Comparison of ENCODE assay signal across 10 mouse cellular contexts in genomic region chr8:44998275-44998674, GRCm38 (mm10).
A peak's percentile ranks its signal among the peaks of the same experiment; 100 is the strongest.
DNase-seq lines count a peak whose midpoint lies in the region; ATAC-seq and TF ChIP-seq lines count a peak whose summit lies in the region.
"Had no signal": no experiment of that assay in that cellular context is flagged by ENCODE, and none has a peak within 500 bp of the region (broad histone marks: within the 10 kb centered on the region; RNA-seq: fewer than 3 reads in every experiment).

No protein-coding gene starts in this region.

- DNase-seq in heart, embryonic 10.5 days (ENCODE audit: low spot score) = no peak
- no peak for DNase-seq in heart, adult 18-20 months
- DNase-seq in lung, postnatal 0 days (ENCODE audit: low spot score) = no peak
- DNase-seq in lung, postnatal 4 days = no peak
- DNase-seq in stomach, postnatal 0 days (ENCODE audit: low spot score) = no peak
- DNase-seq in gastrocnemius, postnatal 14 days = no peak
- no peak for DNase-seq in thymus, postnatal 25 days

- intact Hi-C loops in gastrocnemius, postnatal 14 days (cut with DNase I; ENCODE audit: low total_unique reads) = loop anchor here (10.0 kb wide), 1 partner anchor 53 kb away; no protein-coding TSS in a partner anchor

- H3K4me1 ChIP-seq in heart, embryonic 10.5 days = peaks cover 78% of the 10 kb centered on the region
- peaks cover 20% of the 10 kb centered on the region; the same call in 1 of the 2 replicates for H3K4me1 ChIP-seq in lung, postnatal 0 days (ENCODE audit: insufficient read depth, low read depth, low read length)
- H3K4me1 ChIP-seq in limb, embryonic 12.5 days (replicated peaks) = peaks cover 60% of the 10 kb centered on the region
- H3K4me1 ChIP-seq in stomach, postnatal 0 days (replicated peaks; ENCODE audit: control insufficient read depth, insufficient read depth) = 0 out of 2 replicates have a peak, but pooled peaks cover 10% of the 10 kb centered on the region

- no peak for TF ChIP-seq EP300 in lung, postnatal 0 days (IDR thresholded peaks at IDR 0.05)
- TF ChIP-seq EP300 in stomach, postnatal 0 days (optimal IDR thresholded peaks at IDR 0.05) = no peak

- no peaks in the 10 kb centered on the region for H3K36me3 ChIP-seq in heart, embryonic 10.5 days
- H3K36me3 ChIP-seq in lung, postnatal 0 days (ENCODE audit: insufficient read depth, low read length) = no peaks in the 10 kb centered on the region
- H3K36me3 ChIP-seq in limb, embryonic 12.5 days = no peaks in the 10 kb centered on the region
- H3K36me3 ChIP-seq in stomach, postnatal 0 days (ENCODE audit: control insufficient read depth, insufficient read depth, low read length) = no peaks in the 10 kb centered on the region

- H3K27ac ChIP-seq in heart, embryonic 10.5 days = peak overlapping the region; percentile 89
- H3K27ac ChIP-seq in lung, postnatal 0 days (ENCODE audit: low read length) = 0 out of 2 replicates have a peak overlapping the region, but pooled peaks have one; percentile 38
- H3K27ac ChIP-seq in limb, embryonic 12.5 days = peak overlapping the region; percentile 64; the same call in 1 of the 2 replicates
- peak overlapping the region; percentile 76; the same call in 1 of the 2 replicates for H3K27ac ChIP-seq in stomach, postnatal 0 days (replicated peaks)

- ATAC-seq in lung, postnatal 0 days = no peak
- ATAC-seq in limb, embryonic 12.5 days (ENCODE audit: insufficient number of reproducible peaks, insufficient read depth, low FRiP score, low TSS enrichment, low read depth) = no peak
- ATAC-seq in stomach, postnatal 0 days (ENCODE audit: low FRiP score, low TSS enrichment) = no peak

- 54% methylated on average over 9 of the region's 9 CpGs for WGBS in heart, embryonic 10.5 days
- WGBS in lung, postnatal 0 days = 28% methylated on average over 9 of the region's 9 CpGs
- 40% methylated on average over 9 of the region's 9 CpGs for WGBS in limb, embryonic 12.5 days
- 34% methylated on average over 9 of the region's 9 CpGs for WGBS in stomach, postnatal 0 days

- H3K4me2 ChIP-seq in lung, postnatal 0 days (replicated peaks; ENCODE audit: low read depth, low read length) = peak overlapping the region; percentile 46
- peak overlapping the region; percentile 34 for H3K4me2 ChIP-seq in limb, embryonic 12.5 days
- peak overlapping the region; percentile 0 for H3K4me2 ChIP-seq in stomach, postnatal 0 days (replicated peaks; ENCODE audit: low read depth)

- no peak overlapping the region for H3K9ac ChIP-seq in lung, postnatal 0 days (replicated peaks; ENCODE audit: low read depth)
- H3K9ac ChIP-seq in limb, embryonic 12.5 days (replicated peaks) = no peak overlapping the region
- no peak overlapping the region for H3K9ac ChIP-seq in stomach, postnatal 0 days (ENCODE audit: low read length)

- TF ChIP-seq CTCF in lung, postnatal 0 days (IDR thresholded peaks at IDR 0.05) = no peak
- TF ChIP-seq CTCF in stomach, postnatal 0 days (IDR thresholded peaks at IDR 0.05; ENCODE audit: low read depth) = no peak

- no peaks in the 10 kb centered on the region for H3K27me3 ChIP-seq in heart, embryonic 10.5 days (ENCODE audit: insufficient read depth, poor library complexity, severe bottlenecking)
- H3K27me3 ChIP-seq in lung, postnatal 0 days (replicated peaks; ENCODE audit: insufficient read depth, low read length) = no peaks in the 10 kb centered on the region
- 0 out of 2 replicates have a peak, but pooled peaks cover 4% of the 10 kb centered on the region for H3K27me3 ChIP-seq in limb, embryonic 12.5 days
- no peaks in the 10 kb centered on the region for H3K27me3 ChIP-seq in stomach, postnatal 0 days (ENCODE audit: control insufficient read depth, insufficient read depth, low read length)
- H3K27me3 ChIP-seq: Patski had no signal

- H3K9me3 ChIP-seq in heart, embryonic 10.5 days = no peaks in the 10 kb centered on the region
- no peaks in the 10 kb centered on the region for H3K9me3 ChIP-seq in lung, postnatal 0 days (ENCODE audit: low read length)
- H3K9me3 ChIP-seq in limb, embryonic 12.5 days = no peaks in the 10 kb centered on the region
- H3K9me3 ChIP-seq in stomach, postnatal 0 days (ENCODE audit: control insufficient read depth, low read length) = no peaks in the 10 kb centered on the region

- peak overlapping the region; percentile 37 for H3K4me3 ChIP-seq in heart, embryonic 10.5 days
- peak overlapping the region; percentile 16; the same call in 1 of the 2 replicates for H3K4me3 ChIP-seq in lung, postnatal 0 days (ENCODE audit: low read depth, low read length)
- no peak overlapping the region for H3K4me3 ChIP-seq in limb, embryonic 12.5 days (replicated peaks)
- no peak overlapping the region for H3K4me3 ChIP-seq in stomach, postnatal 0 days (ENCODE audit: low read depth, low read length)
- H3K4me3 ChIP-seq: myocyte had no signal

Comparison
In these comparisons a context has a peak if more than half of its experiments do, and no peak if none do; other contexts are left out.
1. H3K27ac ChIP-seq: peak in every context shown above with its lines; median percentile 89 in heart, embryonic 10.5 days; 76 in stomach, postnatal 0 days; 64 in limb, embryonic 12.5 days; 38 in lung, postnatal 0 days.
2. H3K4me3 ChIP-seq: peak in heart, embryonic 10.5 days (single experiment) and lung, postnatal 0 days (single experiment); none in limb, embryonic 12.5 days (single experiment) and stomach, postnatal 0 days (single experiment).
3. Peak in every context shown above with its lines, with median percentiles within 50 percentile points of each other: H3K4me2 ChIP-seq.